Mouse (Mus musculus) hindbrain, postnatal 0 days (tissue): ENCODE measurements around the gene Stambp. TPM values are rescaled to one million over a fixed set of nuclear protein-coding genes. Genes with fewer than 3 reads are reported as not detected.
"Not testable (repeated sequence)": the region's sequence is repeated elsewhere in the genome, so short reads cannot be mapped to it uniquely, and the experiment has no call there.

Experiments used
- ATAC-seq: fragments of 200-750 bp; cut with Nextera tagmentation; 2 replicates; pipeline ENCODE4 v1.8.0; 2017; ENCODE audit warnings: mild to moderate bottlenecking, moderate TSS enrichment, moderate library complexity
- DNase-seq: peaks from one replicate; pipeline ENCODE4 v3.0.0-alpha.2; 2015; ENCODE audit warnings: low spot score
- H3K27ac ChIP-seq: fragments of 300-500 bp; sonication (generic); 2 replicates; pipeline ENCODE4 v1.5.1; 2014; ENCODE audit warnings: mild to moderate bottlenecking
- H3K27me3 ChIP-seq: fragments of 300-500 bp; sonication (generic); 2 replicates; pipeline ENCODE4 v1.6.1; 2014; ENCODE audit warnings: low read length, mixed read lengths; ENCODE audit not compliant: insufficient read depth
- H3K36me3 ChIP-seq: fragments of 300-500 bp; sonication (generic); 2 replicates; pipeline ENCODE4 v1.6.1; 2014; ENCODE audit warnings: low read length, mixed read lengths; ENCODE audit not compliant: insufficient read depth
- H3K4me1 ChIP-seq: fragments of 300-500 bp; sonication (generic); 2 replicates; pipeline ENCODE4 v1.6.1; 2014; ENCODE audit warnings: antibody characterized with exemption, low read length, mixed read lengths; ENCODE audit not compliant: insufficient read depth
- H3K4me2 ChIP-seq: fragments of 300-500 bp; sonication (generic); 2 replicates; pipeline ENCODE4 v1.6.1; 2014; ENCODE audit warnings: low read depth, mild to moderate bottlenecking, low read length, moderate library complexity, mixed read lengths
- H3K4me3 ChIP-seq: fragments of 300-500 bp; sonication (generic); 2 replicates; pipeline ENCODE4 v1.5.1; 2014; ENCODE audit warnings: low read length
- H3K9ac ChIP-seq: fragments of 300-500 bp; sonication (generic); replicated peaks from 2 replicates; pipeline ENCODE4 v1.6.1; 2014; ENCODE audit warnings: mild to moderate bottlenecking, low read length, moderate library complexity, mixed read lengths
- H3K9me3 ChIP-seq: fragments of 300-500 bp; sonication (generic); 2 replicates; pipeline ENCODE4 v1.6.1; 2016; ENCODE audit warnings: low read length, mixed read lengths
- CTCF ChIP-seq: IDR thresholded peaks from 2 replicates; pipeline ENCODE4 v1.5.1; 2016; ENCODE audit warnings: antibody characterized with exemption, control low read depth, low read depth
- WGBS: fragments of 180-500 bp; shearing (Covaris S2); extraction: QIAGEN DNeasy Blood & Tissue Kit; methylation state at CpG from one replicate; pipeline ENCODE4 v1.1.7; 2014; 5-methylcytosine and 5-hydroxymethylcytosine counted together
- polyA plus RNA-seq: library from polyadenylated mRNA; unstranded; fragments of >200 nt; fragmentation: Nextera tagmentation; extraction: Ambion mirVana; gene quantifications from 2 replicates; pipeline ENCODE4 v1.2.1, GENCODE M21; 2015
- total RNA-seq: library from RNA; depleted of rRNA; stranded (reverse); fragments of >200 nt; gene quantifications from 2 replicates; pipeline ENCODE4 v1.2.3, GENCODE M21; 2014

The Stambp gene
- total and polyA plus RNA-seq, 2 experiments from 2014 or later: 9.5 to 58.2 TPM

DNA sequence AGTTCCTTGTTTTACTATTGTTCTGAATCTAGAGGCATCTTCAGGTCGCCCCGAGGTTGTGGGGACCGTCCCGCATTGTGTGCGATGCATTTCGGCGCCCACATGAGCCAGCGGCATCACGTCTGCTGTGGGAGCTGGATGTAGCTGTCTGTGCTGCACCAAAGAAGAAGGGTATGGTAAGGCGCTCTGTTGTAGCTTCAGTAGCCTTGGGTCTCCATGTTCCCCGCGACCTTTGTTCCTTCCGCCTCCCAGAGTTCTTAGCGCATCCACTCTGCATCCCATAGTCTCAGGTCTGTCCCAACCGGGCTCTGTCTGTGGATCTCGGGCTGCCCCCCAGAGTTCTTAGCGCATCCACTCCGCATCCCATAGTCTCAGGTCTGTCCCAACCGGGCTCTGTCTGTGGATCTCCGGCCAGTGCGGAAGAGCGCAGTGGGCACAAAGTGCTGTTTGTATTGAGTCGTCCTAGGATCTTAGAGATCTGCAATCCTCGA, 26.6 kb upstream of the Stambp start:
- Histone ChIP-seq H3K36me3 (no peaks in the 10 kb centered on the region), H3K4me1 (no peaks in the 10 kb centered on the region), H3K27me3 (no peaks in the 10 kb centered on the region), H3K4me2 (peak overlapping the region; percentile 57), H3K9me3 (no peaks in the 10 kb centered on the region), H3K4me3 (peak overlapping the region; percentile 22), H3K27ac (no peak overlapping the region), H3K9ac (no peak overlapping the region)
- WGBS: 32% methylated on average over 24 of the region's 24 CpGs
- no peak for TF ChIP-seq CTCF
- ATAC-seq (0 out of 2 replicates have a peak, but pooled peaks have one; percentile 24), DNase-seq (no peak)

DNA sequence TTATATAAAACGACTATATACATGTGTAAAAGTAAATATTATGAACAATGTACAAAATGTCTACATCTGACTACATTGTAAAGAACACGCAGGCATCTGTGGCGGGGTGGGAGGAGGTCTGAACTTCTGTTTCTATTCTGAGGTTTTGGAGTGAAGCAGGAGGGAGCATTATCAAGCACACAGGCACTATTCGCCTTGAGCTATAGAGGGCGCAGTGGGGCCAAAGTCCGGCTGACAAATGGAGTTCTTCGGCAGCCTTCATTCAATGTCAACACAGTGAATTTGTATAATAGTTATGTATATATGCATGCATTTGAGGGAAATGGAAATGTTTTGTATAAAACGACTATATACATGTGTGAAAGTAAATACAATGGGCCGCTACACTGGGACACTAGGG, 26.1 kb upstream of the Stambp start:
- Histone ChIP-seq H3K4me1 (no peaks in the 10 kb centered on the region), H3K27ac (no peak overlapping the region), H3K36me3 (no peaks in the 10 kb centered on the region), H3K4me3 (peak overlapping the region; percentile 22), H3K9ac (no peak overlapping the region), H3K4me2 (peak overlapping the region; percentile 57), H3K27me3 (no peaks in the 10 kb centered on the region), H3K9me3 (no peaks in the 10 kb centered on the region)
- WGBS: 9% methylated on average over 9 of the region's 9 CpGs
- peak; percentile 72 for TF ChIP-seq CTCF
- ATAC-seq: no peak
- DNase-seq: peak; percentile 69

DNA sequence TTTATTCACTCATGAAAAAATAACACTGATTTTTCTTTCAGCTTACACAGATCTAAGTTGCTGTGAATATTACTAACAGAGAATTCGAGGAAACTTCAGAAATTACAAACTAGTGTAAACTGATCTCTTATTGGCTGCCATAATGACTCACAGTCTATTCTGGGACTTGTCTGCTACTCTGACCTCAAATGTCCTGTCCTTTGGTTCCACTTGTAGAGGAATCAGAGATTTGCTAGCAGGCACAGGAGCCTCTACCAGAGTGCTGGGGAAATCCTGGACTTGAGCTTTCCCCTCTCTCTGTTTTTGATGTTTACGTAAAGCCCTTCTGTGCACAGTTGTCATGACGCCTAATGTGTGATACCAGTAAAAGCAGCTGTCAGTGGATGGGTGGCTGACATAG, 25.5 kb upstream of the Stambp start:
- WGBS: 67% methylated on average over 3 of the region's 3 CpGs
- no peak for DNase-seq
- no peak for TF ChIP-seq CTCF

GRCm38 (mm10) chr6:83595035-83595434, 22.5 kb upstream of the Stambp start:
- Histone ChIP-seq H3K4me3 (no peak overlapping the region), H3K4me1 (no peaks in the 10 kb centered on the region), H3K9me3 (no peaks in the 10 kb centered on the region), H3K36me3 (no peaks in the 10 kb centered on the region), H3K27ac (no peak overlapping the region), H3K9ac (no peak overlapping the region), H3K4me2 (no peak overlapping the region), H3K27me3 (no peaks in the 10 kb centered on the region)
- DNase-seq (no peak), ATAC-seq (no peak)
- no peak for TF ChIP-seq CTCF
- WGBS: 90% methylated on average over 2 of the region's 2 CpGs

More for the DNA sequence above, 25.5 kb upstream of the Stambp start:
- Histone ChIP-seq H3K27me3 (no peaks in the 10 kb centered on the region), H3K9me3 (no peaks in the 10 kb centered on the region), H3K36me3 (no peaks in the 10 kb centered on the region), H3K9ac (no peak overlapping the region), H3K4me1 (no peaks in the 10 kb centered on the region), H3K4me2 (no peak overlapping the region), H3K27ac (no peak overlapping the region), H3K4me3 (no peak overlapping the region)
- no peak for ATAC-seq

DNA sequence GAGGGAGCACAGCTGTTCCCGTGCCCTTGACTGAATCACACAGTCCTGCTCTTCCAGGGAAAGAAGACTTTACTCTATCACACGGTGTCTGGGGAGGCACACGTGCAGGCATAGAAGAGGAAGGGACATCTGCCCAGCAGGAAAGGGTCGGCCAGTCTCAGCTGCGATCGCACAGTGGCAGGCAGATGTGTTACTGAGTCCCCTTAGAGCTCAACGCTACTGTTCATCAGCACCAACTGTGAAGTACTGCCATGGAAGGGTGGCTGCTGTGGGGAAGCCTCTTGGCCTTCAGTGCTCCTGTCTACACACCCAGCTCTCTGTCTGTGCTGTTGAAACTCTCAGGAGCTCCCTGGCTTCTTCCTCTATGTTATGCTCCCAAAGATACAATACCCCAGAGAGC, 21.4 kb upstream of the Stambp start:
- Histone ChIP-seq H3K4me1 (no peaks in the 10 kb centered on the region), H3K9me3 (no peaks in the 10 kb centered on the region), H3K9ac (no peak overlapping the region), H3K4me3 (no peak overlapping the region), H3K27ac (no peak overlapping the region), H3K4me2 (no peak overlapping the region), H3K36me3 (no peaks in the 10 kb centered on the region), H3K27me3 (no peaks in the 10 kb centered on the region)
- no peak for DNase-seq
- no peak for TF ChIP-seq CTCF
- 69% methylated on average over 7 of the region's 7 CpGs for WGBS
- ATAC-seq: no peak

DNA sequence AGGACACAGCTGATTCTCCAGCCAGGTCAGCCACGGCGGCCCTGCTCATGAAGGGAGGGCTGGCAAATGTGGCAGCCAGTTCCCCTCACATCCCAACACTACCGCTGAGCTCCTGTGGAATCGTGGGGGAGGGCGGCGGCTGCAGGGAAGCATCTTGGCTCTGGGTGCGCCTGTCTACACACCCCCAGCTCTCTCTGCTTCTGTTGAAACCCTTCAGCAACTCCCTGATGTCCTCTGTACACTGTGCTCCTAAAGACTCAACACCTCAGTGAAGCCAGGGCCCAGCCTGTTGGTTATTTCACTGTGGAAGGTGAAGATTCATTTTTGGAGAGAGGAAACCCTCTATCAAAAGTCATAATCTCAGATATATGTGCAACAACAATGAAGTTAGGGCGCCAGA, 19.5 kb upstream of the Stambp start:
- no peaks in the 10 kb centered on the region for H3K36me3 ChIP-seq
- no peak overlapping the region for H3K9ac ChIP-seq
- no peaks in the 10 kb centered on the region for H3K9me3 ChIP-seq
- no peak overlapping the region for H3K4me2 ChIP-seq
- no peak overlapping the region for H3K27ac ChIP-seq
- no peak overlapping the region for H3K4me3 ChIP-seq
- 83% methylated on average over 8 of the region's 8 CpGs for WGBS
- DNase-seq (no peak), ATAC-seq (no peak)
- no peaks in the 10 kb centered on the region for H3K27me3 ChIP-seq
- H3K4me1 ChIP-seq: no peaks in the 10 kb centered on the region
- no peak for TF ChIP-seq CTCF

DNA sequence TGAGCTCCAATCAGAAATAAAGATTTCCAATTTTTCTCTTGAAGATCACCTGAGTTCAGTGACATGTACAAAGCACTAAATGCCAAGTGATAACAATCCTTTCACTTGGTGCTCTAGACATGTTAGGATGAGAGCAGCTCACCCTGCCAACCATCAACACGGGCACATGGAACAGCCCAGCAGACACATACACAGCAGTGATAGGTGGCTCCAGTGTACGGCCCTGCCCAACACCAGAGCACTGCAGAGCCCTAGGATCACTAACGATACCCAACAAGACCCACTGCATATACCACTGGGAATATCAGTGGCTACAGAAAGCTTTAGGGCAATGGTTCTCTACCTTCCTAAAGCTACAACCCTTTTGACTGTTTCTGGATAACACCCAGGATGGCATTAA, 17.8 kb upstream of the Stambp start:
- no peak overlapping the region for H3K4me2 ChIP-seq
- WGBS: 84% methylated on average over 3 of the region's 3 CpGs
- no peaks in the 10 kb centered on the region for H3K4me1 ChIP-seq
- no peaks in the 10 kb centered on the region for H3K27me3 ChIP-seq
- H3K36me3 ChIP-seq: no peaks in the 10 kb centered on the region
- no peak for DNase-seq
- no peak for TF ChIP-seq CTCF
- H3K4me3 ChIP-seq: no peak overlapping the region
- no peaks in the 10 kb centered on the region for H3K9me3 ChIP-seq
- H3K9ac ChIP-seq: no peak overlapping the region
- ATAC-seq: no peak
- H3K27ac ChIP-seq: no peak overlapping the region

GRCm38 (mm10) chr6:83587191-83587590, 14.7 kb upstream of the Stambp start:
- H3K27me3 ChIP-seq, DNase-seq, H3K4me1 ChIP-seq, H3K27ac ChIP-seq, H3K9me3 ChIP-seq, H3K36me3 ChIP-seq, H3K4me2 ChIP-seq, H3K9ac ChIP-seq, H3K4me3 ChIP-seq, ATAC-seq: not testable (repeated sequence)
- WGBS: 89% methylated on average over 8 of the region's 8 CpGs

- H3K4me3 ChIP-seq, DNase-seq, H3K27ac ChIP-seq, H3K36me3 ChIP-seq, H3K9ac ChIP-seq, H3K4me1 ChIP-seq, ATAC-seq, H3K9me3 ChIP-seq, H3K27me3 ChIP-seq, H3K4me2 ChIP-seq: not testable (repeated sequence)
- WGBS: 86% methylated on average over 9 of the region's 9 CpGs
Observed at GRCm38 (mm10) chr6:83585328-83585727, 12.8 kb upstream of the Stambp start.
